Mouse (Mus musculus) macrophage (primary cell): Measurements from ENCODE around the gene Padi1. TPM values are rescaled to one million over a fixed set of nuclear protein-coding genes. Genes with fewer than 3 reads are reported as not detected.

Experiments
- H3K27ac ChIP-seq: fragments of 350-480 bp; formaldehyde crosslinking; 2 replicates; pipeline ENCODE4 v1.9.0; 2021
- H3K36me3 ChIP-seq: fragments of 350-480 bp; formaldehyde crosslinking; 2 replicates; pipeline ENCODE4 v1.9.0; 2021; ENCODE audit errors: inconsistent target
- H3K4me3 ChIP-seq: fragments of 350-480 bp; formaldehyde crosslinking; 2 replicates; pipeline ENCODE4 v1.9.0; 2021; ENCODE audit errors: inconsistent target
- H3K79me2 ChIP-seq: fragments of 350-480 bp; formaldehyde crosslinking; 2 replicates; pipeline ENCODE4 v1.9.0; 2021; ENCODE audit errors: inconsistent target
- WGBS: methylation state at CpG from one replicate; pipeline ENCODE4 v1.1.7; 2026; ENCODE audit warnings: inconsistent platforms; ENCODE audit not compliant: missing documents; 5-methylcytosine and 5-hydroxymethylcytosine counted together
- polyA plus RNA-seq: library from polyadenylated mRNA; stranded (reverse); fragments of 250-400 nt; gene quantifications from 3 replicates; pipeline ENCODE4 v1.2.4, GENCODE M21; 2018; ENCODE audit warnings: inconsistent platforms
- total RNA-seq, 78 experiments: library from RNA; depleted of rRNA; stranded (reverse); fragments of 250-400 nt; gene quantifications; 1 replicate in 9 of 78; 2 replicates in 24 of 78; 3 replicates in 43 of 78; 4 replicates in 2 of 78; pipeline ENCODE4 v1.2.4; 2018; ENCODE audit warnings: inconsistent platforms in 56 of 78

The Padi1 gene
- total RNA-seq (2018; cell fraction: chromatin; rRNA removed) = not detected
- total RNA-seq (2018; cell fraction: cytosol; rRNA removed) = under 1 TPM in 2 of 26 experiments, not detected in 24; under 0.01 to 0.03 TPM
- not detected for total RNA-seq (2018; cell fraction: nucleus; rRNA removed)
- not detected in 3 replicates for polyA plus RNA-seq

- no peak within 1 kb of the TSS for H3K27ac ChIP-seq
- H3K4me3 ChIP-seq = no peak within 1 kb of the TSS
- H3K79me2 ChIP-seq = no peaks in the 10 kb centered on the region
- 62% methylated on average over 6 of the region's 6 CpGs for WGBS
- H3K36me3 ChIP-seq = no peaks in the 10 kb centered on the region
Measured at GRCm38 (mm10) chr4:140845666-140846065, at the start of gene Padi1. Padi1 (minus strand) TSS chr4:140845778.

GRCm38 (mm10) chr4:140892163-140892530, 46.6 kb upstream of the Padi1 start:
- H3K4me3 ChIP-seq = no peak overlapping the region
- no peaks in the 10 kb centered on the region for H3K79me2 ChIP-seq
- H3K36me3 ChIP-seq = no peaks in the 10 kb centered on the region
- H3K27ac ChIP-seq = no peak overlapping the region
- 92% methylated on average over 1 of the region's 1 CpGs for whole genome bisulfite sequencing

- no peaks in the 10 kb centered on the region for H3K36me3 ChIP-seq
- no peak overlapping the region for H3K27ac ChIP-seq
- no peaks in the 10 kb centered on the region for H3K79me2 ChIP-seq
- no peak overlapping the region for H3K4me3 ChIP-seq
- 96% methylated on average over 14 of the region's 14 CpGs for WGBS
Measured at GRCm38 (mm10) chr4:140891525-140892162, 46.1 kb upstream of the Padi1 start.

GRCm38 (mm10) chr4:140883852-140884251, 38.3 kb upstream of the Padi1 start:
- H3K79me2 ChIP-seq = no peaks in the 10 kb centered on the region
- 93% methylated on average over 4 of the region's 4 CpGs for WGBS

GRCm38 (mm10) chr4:140882981-140883380, 37.4 kb upstream of the Padi1 start:
- Histone ChIP-seq H3K27ac (no peak overlapping the region), H3K36me3 (no peaks in the 10 kb centered on the region), H3K4me3 (no peak overlapping the region), H3K79me2 (no peaks in the 10 kb centered on the region)
- whole genome bisulfite sequencing = 96% methylated on average over 3 of the region's 3 CpGs

More at GRCm38 (mm10) chr4:140883852-140884251, 38.3 kb upstream of the Padi1 start:
- H3K27ac ChIP-seq = no peak overlapping the region
- no peak overlapping the region for H3K4me3 ChIP-seq
- H3K36me3 ChIP-seq = no peaks in the 10 kb centered on the region

GRCm38 (mm10) chr4:140882365-140882764, 36.8 kb upstream of the Padi1 start:
- H3K4me3 ChIP-seq = no peak overlapping the region
- H3K79me2 ChIP-seq = no peaks in the 10 kb centered on the region
- no peak overlapping the region for H3K27ac ChIP-seq
- no peaks in the 10 kb centered on the region for H3K36me3 ChIP-seq
- 71% methylated on average over 4 of the region's 4 CpGs for WGBS

GRCm38 (mm10) chr4:140881771-140882170, 36.2 kb upstream of the Padi1 start:
- 95% methylated on average over 13 of the region's 13 CpGs for WGBS
- no peaks in the 10 kb centered on the region for H3K79me2 ChIP-seq
- H3K4me3 ChIP-seq = no peak overlapping the region
- no peak overlapping the region for H3K27ac ChIP-seq
- no peaks in the 10 kb centered on the region for H3K36me3 ChIP-seq

GRCm38 (mm10) chr4:140881026-140881670, 35.6 kb upstream of the Padi1 start:
- H3K27ac ChIP-seq = no peak overlapping the region
- no peak overlapping the region for H3K4me3 ChIP-seq
- WGBS = 98% methylated on average over 8 of the region's 8 CpGs
- no peaks in the 10 kb centered on the region for H3K36me3 ChIP-seq
- no peaks in the 10 kb centered on the region for H3K79me2 ChIP-seq

- Histone ChIP-seq H3K36me3 (no peaks in the 10 kb centered on the region), H3K4me3 (no peak overlapping the region), H3K27ac (no peak overlapping the region), H3K79me2 (no peaks in the 10 kb centered on the region)
- 97% methylated on average over 3 of the region's 3 CpGs for WGBS
Measured at GRCm38 (mm10) chr4:140880207-140880606, 34.6 kb upstream of the Padi1 start.

- 50% methylated on average over 4 of the region's 4 CpGs for WGBS
Measured at GRCm38 (mm10) chr4:140879739-140880138, 34.2 kb upstream of the Padi1 start.

GRCm38 (mm10) chr4:140879116-140879515, 33.5 kb upstream of the Padi1 start:
- no peaks in the 10 kb centered on the region for H3K79me2 ChIP-seq
- 95% methylated on average over 5 of the region's 6 CpGs for WGBS
- H3K36me3 ChIP-seq = no peaks in the 10 kb centered on the region
- H3K27ac ChIP-seq = no peak overlapping the region
- H3K4me3 ChIP-seq = no peak overlapping the region

More at GRCm38 (mm10) chr4:140879739-140880138, 34.2 kb upstream of the Padi1 start:
- Histone ChIP-seq H3K27ac (no peak overlapping the region), H3K79me2 (no peaks in the 10 kb centered on the region), H3K4me3 (no peak overlapping the region), H3K36me3 (no peaks in the 10 kb centered on the region)

GRCm38 (mm10) chr4:140878655-140879054, 33.1 kb upstream of the Padi1 start:
- H3K36me3 ChIP-seq = no peaks in the 10 kb centered on the region
- H3K4me3 ChIP-seq = no peak overlapping the region
- no peak overlapping the region for H3K27ac ChIP-seq
- no peaks in the 10 kb centered on the region for H3K79me2 ChIP-seq
- 96% methylated on average over 9 of the region's 9 CpGs for WGBS

GRCm38 (mm10) chr4:140877441-140877840, 31.9 kb upstream of the Padi1 start:
- Histone ChIP-seq H3K36me3 (no peaks in the 10 kb centered on the region), H3K27ac (no peak overlapping the region), H3K79me2 (no peaks in the 10 kb centered on the region), H3K4me3 (no peak overlapping the region)
- WGBS = 72% methylated on average over 9 of the region's 9 CpGs

- Histone ChIP-seq H3K79me2 (no peaks in the 10 kb centered on the region), H3K36me3 (no peaks in the 10 kb centered on the region), H3K27ac (no peak overlapping the region), H3K4me3 (no peak overlapping the region)
- WGBS = 94% methylated on average over 6 of the region's 6 CpGs
Measured at GRCm38 (mm10) chr4:140876681-140877080, 31.1 kb upstream of the Padi1 start.

- H3K36me3 ChIP-seq = no peaks in the 10 kb centered on the region
- H3K79me2 ChIP-seq = no peaks in the 10 kb centered on the region
- H3K4me3 ChIP-seq = no peak overlapping the region
- no peak overlapping the region for H3K27ac ChIP-seq
- WGBS = 89% methylated on average over 8 of the region's 8 CpGs
Measured at GRCm38 (mm10) chr4:140876161-140876560, 30.6 kb upstream of the Padi1 start.
